Mouse (Mus musculus) liver, embryonic 14.5 days (tissue): ENCODE measurements at regions not wholly inside any gene's neighbourhood (a gene's known extent, or its start where the extent isn't known, plus 50 kb on each side); places are given as distances from the start of the nearest gene placed in this dataset.

Experiments used
- CTCF ChIP-seq: IDR thresholded peaks from 2 replicates; pipeline ENCODE4 v1.5.1; 2016; ENCODE audit warnings: antibody characterized with exemption, low read depth, control low read depth
- EP300 ChIP-seq: IDR thresholded peaks from 2 replicates; pipeline ENCODE4 v1.6.1; 2016; ENCODE audit warnings: antibody characterized with exemption, low read depth

DNA sequence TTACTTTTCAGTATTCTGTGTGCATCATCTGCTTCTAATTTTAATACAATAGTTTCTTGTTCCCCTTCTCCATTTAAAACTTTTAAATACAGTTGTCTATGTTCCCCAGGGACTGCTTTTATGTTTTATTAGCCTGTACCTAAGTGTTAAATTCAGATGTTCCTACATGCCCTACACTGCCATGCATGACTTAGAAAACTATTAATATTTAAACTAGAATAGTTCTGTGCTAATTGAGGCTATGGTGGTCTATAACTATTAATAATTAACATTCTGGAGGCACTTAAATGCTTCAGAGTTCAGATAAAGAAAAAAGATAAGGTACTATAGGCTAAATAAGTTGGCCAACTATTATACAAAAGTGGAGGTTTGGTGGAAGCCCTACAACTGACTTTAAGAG lies 647.3 kb upstream of the Rag2 start:
- TF ChIP-seq CTCF (no peak), EP300 (no peak)
